Mouse (Mus musculus) left cerebral cortex, adult 2 months (tissue): Measurements from ENCODE around the gene Cartpt. TPM values are rescaled to one million over a fixed set of nuclear protein-coding genes. Genes with fewer than 3 reads are reported as not detected.

Source experiments
- DNase-seq, 2 experiments: peaks; one replicate each; pipeline ENCODE4 v3.0.0; 2021 to 2022; ENCODE audit warnings: low spot score in 2 of 2, mixed read lengths in 1 of 2; ENCODE audit errors: extremely low spot score in 1 of 2
- H3K27ac ChIP-seq: fragments of 200-600 bp; 2 replicates; pipeline ENCODE4 v1.8.1; 2022
- H3K4me3 ChIP-seq: fragments of 200-600 bp; 2 replicates; pipeline ENCODE4 v1.8.1; 2022
- CTCF ChIP-seq: fragments of 200-600 bp; IDR thresholded peaks from 2 replicates; pipeline ENCODE4 v1.8.1; 2022; ENCODE audit warnings: antibody characterized with exemption, mild to moderate bottlenecking, moderate library complexity
- intact Hi-C: fragments of 180-260 bp; cut with DNase I; formaldehyde crosslinking; loops from one replicate; pipeline ENCODE4 v1.15.1; 2025
- long read RNA-seq, 2 experiments: library from polyadenylated mRNA; stranded (forward); transcript quantifications; one replicate each; pipeline ENCODE4 v2.0.0; 2021; ENCODE audit warnings: borderline mapping rate in 2 of 2
- total RNA-seq, 2 experiments: library from RNA; stranded (reverse); gene quantifications; 2 replicates each; pipeline ENCODE4 v1.2.3; 2021

Cartpt gene
- total RNA-seq, result 10 to 100 TPM; 24.2 to 27.1 TPM
- long read RNA-seq, experiment 1, transcript Cartpt-202 (3 exons, 1,238 nt), result major isoform, 11 of 21 reads
- long read RNA-seq, experiment 1, transcript Cartpt-201 (3 exons, 827 nt), result minor isoform, 8 of 21 reads
- long read RNA-seq, experiment 1, partial matches to known transcripts, result 1 of 21 reads
- long read RNA-seq, experiment 1, other reads (novel, unspliced or antisense), result 1 of 21 reads
- long read RNA-seq, experiment 2, transcript Cartpt-202 (3 exons, 1,238 nt), result major isoform, 13 of 22 reads
- long read RNA-seq, experiment 2, transcript Cartpt-201 (3 exons, 827 nt), result minor isoform, 7 of 22 reads
- long read RNA-seq, experiment 2, partial matches to known transcripts, result 2 of 22 reads
- long read RNA-seq, experiment 2, other reads (novel, unspliced or antisense), result 0 of 22 reads

- intact Hi-C loops, result no loop called here
- no peak for TF ChIP-seq CTCF
- no peak for DNase-seq
- peak within 1 kb of the TSS; percentile 31 for H3K4me3 ChIP-seq
- H3K27ac ChIP-seq, result no peak within 1 kb of the TSS
These were observed at the start of gene Cartpt for GRCm38 (mm10) chr13:99900965-99901364. TSS of gene Cartpt (minus strand) at chr13:99901091.

GRCm38 (mm10) chr13:99947417-99947816 lies 46.5 kb upstream of the Cartpt start:
- Histone ChIP-seq H3K4me3 (no peak overlapping the region), H3K27ac (no peak overlapping the region)
- DNase-seq, result no peak
- TF ChIP-seq CTCF, result no peak
- intact Hi-C loops, result no loop called here

- Histone ChIP-seq H3K4me3 (no peak overlapping the region), H3K27ac (no peak overlapping the region)
- peak; percentile 10 for TF ChIP-seq CTCF
- DNase-seq, result no peak
- intact Hi-C loops, result no loop called here
These were observed 42.6 kb upstream of the Cartpt start for GRCm38 (mm10) chr13:99943525-99943924.

GRCm38 (mm10) chr13:99940601-99941000 lies 39.7 kb upstream of the Cartpt start:
- TF ChIP-seq CTCF, result no peak
- Histone ChIP-seq H3K27ac (peak overlapping the region; percentile 24; the same call in 1 of the 2 replicates), H3K4me3 (no peak overlapping the region)
- peak in 1 of 2 experiments; percentile 31 for DNase-seq
- intact Hi-C loops, result no loop called here

- no peak for TF ChIP-seq CTCF
- H3K27ac ChIP-seq, result no peak overlapping the region
- H3K4me3 ChIP-seq, result no peak overlapping the region
- no peak for DNase-seq
- intact Hi-C loops, result no loop called here
These were observed 38.4 kb upstream of the Cartpt start for GRCm38 (mm10) chr13:99939320-99939671.

- no peak for DNase-seq
- TF ChIP-seq CTCF, result no peak
- Histone ChIP-seq H3K4me3 (no peak overlapping the region), H3K27ac (no peak overlapping the region)
- intact Hi-C loops, result no loop called here
These were observed 37.9 kb upstream of the Cartpt start for GRCm38 (mm10) chr13:99938606-99939319.

GRCm38 (mm10) chr13:99937741-99938140 lies 36.9 kb upstream of the Cartpt start:
- intact Hi-C loops, result no loop called here
- DNase-seq, result no peak
- TF ChIP-seq CTCF, result no peak
- Histone ChIP-seq H3K27ac (no peak overlapping the region), H3K4me3 (no peak overlapping the region)

GRCm38 (mm10) chr13:99932406-99932805 lies 31.5 kb upstream of the Cartpt start:
- no peak for TF ChIP-seq CTCF
- no peak overlapping the region for H3K4me3 ChIP-seq
- no peak overlapping the region for H3K27ac ChIP-seq
- intact Hi-C loops, result no loop called here
- no peak for DNase-seq

- Histone ChIP-seq H3K27ac (no peak overlapping the region), H3K4me3 (no peak overlapping the region)
- intact Hi-C loops, result no loop called here
- no peak for TF ChIP-seq CTCF
- DNase-seq, result no peak
These were observed 30.6 kb upstream of the Cartpt start for GRCm38 (mm10) chr13:99931502-99931901.

- no peak for DNase-seq
- H3K4me3 ChIP-seq, result no peak overlapping the region
- no peak overlapping the region for H3K27ac ChIP-seq
- TF ChIP-seq CTCF, result no peak
- intact Hi-C loops, result no loop called here
These were observed 25.4 kb upstream of the Cartpt start for GRCm38 (mm10) chr13:99926249-99926648.

- TF ChIP-seq CTCF, result no peak
- no peak overlapping the region for H3K4me3 ChIP-seq
- no peak overlapping the region for H3K27ac ChIP-seq
- intact Hi-C loops, result no loop called here
- no peak for DNase-seq
These were observed 14.7 kb upstream of the Cartpt start for GRCm38 (mm10) chr13:99915632-99916031.

GRCm38 (mm10) chr13:99900557-99900892 lies 366 bp downstream of the Cartpt start:
- H3K27ac ChIP-seq, result no peak overlapping the region
- peak; percentile 17 to 23 for DNase-seq
- intact Hi-C loops, result no loop called here
- H3K4me3 ChIP-seq, result peak overlapping the region; percentile 31
- TF ChIP-seq CTCF, result no peak
